In genomic region chr2:27887461-27888264, GRCm38 (mm10) we compare ENCODE assay signal across 8 mouse cellular contexts. TPM values are rescaled to one million over a fixed set of nuclear protein-coding genes. Genes with fewer than 3 reads are reported as not detected.
DNase-seq lines count a peak whose midpoint lies in the region; ATAC-seq and TF ChIP-seq lines count a peak whose summit lies in the region.

No protein-coding gene starts in this region.

- no peak for TF ChIP-seq POLR2A in ES-Bruce4 (IDR thresholded peaks at IDR 0.05; ENCODE audit: insufficient read depth, low read length)
- TF ChIP-seq POLR2A in limb, embryonic 14.5 days (IDR thresholded peaks at IDR 0.05; ENCODE audit: borderline replicate concordance, extremely low read depth, insufficient read depth, insufficient read length) = no peak
- TF ChIP-seq POLR2A in olfactory bulb, adult 2 months (IDR thresholded peaks at IDR 0.05; ENCODE audit: insufficient read depth, low read depth, low read length) = no peak

- H3K36me3 ChIP-seq in ES-Bruce4 (ENCODE audit: control insufficient read depth, insufficient read depth, low read length, poor library complexity, severe bottlenecking) = no peaks in the 10 kb centered on the region
- H3K36me3 ChIP-seq in limb, embryonic 14.5 days (ENCODE audit: control insufficient read depth, insufficient read depth, low read length) = peaks cover 9% of the 10 kb centered on the region; the same call in 1 of the 2 replicates

- H3K4me2 ChIP-seq in limb, embryonic 14.5 days (replicated peaks; ENCODE audit: low read depth, low read length, severe bottlenecking) = peak overlapping the region; percentile 86

- no peak for ATAC-seq in limb, embryonic 14.5 days (ENCODE audit: low FRiP score, low read depth)

- H3K4me1 ChIP-seq in ES-Bruce4 (ENCODE audit: control insufficient read depth, insufficient read depth, low read length) = no peaks in the 10 kb centered on the region
- H3K4me1 ChIP-seq in brown adipose tissue, adult 24 weeks (ENCODE audit: control insufficient read depth, insufficient read depth, insufficient read length, low read length) = peaks cover 2% of the 10 kb centered on the region; the same call in 1 of the 2 replicates
- H3K4me1 ChIP-seq in limb, embryonic 14.5 days (ENCODE audit: control insufficient read depth, insufficient read depth, low read length) = peaks cover 36% of the 10 kb centered on the region
- H3K4me1 ChIP-seq in olfactory bulb, adult 2 months (ENCODE audit: control insufficient read depth, insufficient read depth, low read length) = peaks cover 35% of the 10 kb centered on the region

- no peak overlapping the region; the same call in 1 of the 2 replicates for H3K4me3 ChIP-seq in ES-Bruce4 (ENCODE audit: low read depth, low read length)
- H3K4me3 ChIP-seq in brown adipose tissue, adult 24 weeks (ENCODE audit: insufficient read depth, low read depth, low read length) = peak overlapping the region; percentile 66
- peak overlapping the region; percentile 77 for H3K4me3 ChIP-seq in limb, embryonic 14.5 days (replicated peaks; ENCODE audit: low read length)
- H3K4me3 ChIP-seq in olfactory bulb, adult 2 months (ENCODE audit: insufficient read depth, low read depth, low read length) = peak overlapping the region; percentile 52; the same call in 1 of the 2 replicates

- TF ChIP-seq EP300 in ES-Bruce4 (IDR thresholded peaks at IDR 0.05; ENCODE audit: insufficient read depth, low read depth, low read length) = no peak

- no peaks in the 10 kb centered on the region for H3K9me3 ChIP-seq in ES-Bruce4 (replicated peaks; ENCODE audit: control insufficient read depth, insufficient read depth, low read length, poor library complexity, severe bottlenecking)
- no peaks in the 10 kb centered on the region for H3K9me3 ChIP-seq in limb, embryonic 14.5 days (ENCODE audit: control insufficient read depth, low read length)

- intact Hi-C loops in heart, postnatal 10 days (cut with DNase I) = loop anchor here (1.0 to 5.0 kb wide), 3 partner anchors 70 to 335 kb away; no protein-coding TSS in a partner anchor

- no peak overlapping the region for H3K27ac ChIP-seq in ES-Bruce4 (ENCODE audit: insufficient read depth, low read length)
- peak overlapping the region; percentile 76 for H3K27ac ChIP-seq in brown adipose tissue, adult 24 weeks (replicated peaks; ENCODE audit: low read depth, low read length)
- peak overlapping the region; percentile 96 for H3K27ac ChIP-seq in limb, embryonic 14.5 days (replicated peaks; ENCODE audit: low read depth, low read length)
- H3K27ac ChIP-seq in olfactory bulb, adult 2 months (ENCODE audit: insufficient read depth, low read depth, low read length) = no peak overlapping the region

- no peak for TF ChIP-seq CTCF in ES-Bruce4 (IDR thresholded peaks at IDR 0.05; ENCODE audit: low read depth, low read length)
- TF ChIP-seq CTCF in olfactory bulb, adult 2 months (IDR thresholded peaks at IDR 0.05; ENCODE audit: insufficient read depth, low read depth, low read length) = no peak

- WGBS in limb, embryonic 14.5 days = 22% methylated on average over 11 of the region's 11 CpGs
- WGBS in olfactory bulb, adult 2 months = 45% methylated on average over 11 of the region's 11 CpGs

- H3K27me3 ChIP-seq in ES-Bruce4 (ENCODE audit: control insufficient read depth, insufficient read depth, low read length, poor library complexity, severe bottlenecking) = no peaks in the 10 kb centered on the region
- no peaks in the 10 kb centered on the region for H3K27me3 ChIP-seq in limb, embryonic 14.5 days (ENCODE audit: control insufficient read depth, insufficient read depth, low read length)

- peak; percentile 45 to 57 for DNase-seq in heart, postnatal 10 days
- no peak for DNase-seq in limb, embryonic 14.5 days (ENCODE audit: low spot score)
- DNase-seq in right cerebral cortex, postnatal 10 days (ENCODE audit: low spot score in 2 of 2) = no peak
- DNase-seq in layer of hippocampus, postnatal 25 days (ENCODE audit: extremely low spot score in 1 of 2, low spot score in 1 of 2) = no peak
- no peak for DNase-seq in left cerebral cortex, adult 9 months (ENCODE audit: low spot score in 2 of 2)

- H3K9ac ChIP-seq in ES-Bruce4 (ENCODE audit: low read depth, poor library complexity, severe bottlenecking) = peak overlapping the region; percentile 57; the same call in 1 of the 2 replicates
- peak overlapping the region; percentile 96 for H3K9ac ChIP-seq in limb, embryonic 14.5 days (ENCODE audit: low read depth, low read length, severe bottlenecking)

RNA-seq across cellular contexts. Expression of gene Col5a1, which starts 1.4 kb away (rescaled TPM):
- 19.3 and 21.7 TPM in 2 replicates for polyA plus RNA-seq in ES-Bruce4 (2011; ENCODE audit: insufficient read depth, insufficient read length, low read depth, missing spikeins)
- 10.2 and 12.4 TPM in 2 replicates for polyA plus RNA-seq in brown adipose tissue, adult 24 weeks (2012; ENCODE audit: insufficient read depth, insufficient read length, missing spikeins)
- total RNA-seq in heart, postnatal 10 days (2021) = 100 to 1,000 TPM; 157 to 164 TPM
- polyA plus RNA-seq in limb, embryonic 14.5 days (2012; rRNA removed) = 298 and 304 TPM in 2 replicates
- polyA plus RNA-seq in limb, embryonic 14.5 days (2014; fragmentation: Nextera tagmentation; extraction: Ambion mirVana) = 256 and 260 TPM in 2 replicates
- polyA plus RNA-seq in olfactory bulb, adult 2 months (2012; ENCODE audit: insufficient read depth, insufficient read length, low replicate concordance, missing spikeins) = not detected in 2 replicates
- total RNA-seq in layer of hippocampus, postnatal 25 days (2021) = 1 to 10 TPM; 3.3 to 4.2 TPM

Comparison
In these comparisons a context has a peak if more than half of its experiments do, and no peak if none do; other contexts are left out.
1. H3K27ac ChIP-seq: peak in brown adipose tissue, adult 24 weeks (single experiment) and limb, embryonic 14.5 days (single experiment); none in ES-Bruce4 (single experiment) and olfactory bulb, adult 2 months (single experiment).
2. DNase-seq: peak in heart, postnatal 10 days (2 of 2); none in limb, embryonic 14.5 days (single experiment), right cerebral cortex, postnatal 10 days (0 of 2), layer of hippocampus, postnatal 25 days (0 of 2) and left cerebral cortex, adult 9 months (0 of 2).
3. RNA of gene Col5a1, which starts 1.4 kb away (polyA plus RNA-seq): 256 to 304 TPM in limb, embryonic 14.5 days; 19.3 to 21.7 TPM in ES-Bruce4, 10.2 to 12.4 TPM in brown adipose tissue, adult 24 weeks and not detected in olfactory bulb, adult 2 months; every median in the first group is over 10 times any median in the second.